Mouse (Mus musculus) thymus, postnatal 0 days (tissue): ENCODE measurements around the gene Ccdc188. TPM values are rescaled to one million over a fixed set of nuclear protein-coding genes. Genes with fewer than 3 reads are reported as not detected.

Experiments
- DNase-seq: peaks from one replicate; pipeline ENCODE4 v3.0.0-alpha.2; 2015; ENCODE audit warnings: low spot score
- polyA plus RNA-seq: library from polyadenylated mRNA; unstranded; fragments of >200 nt; fragmentation: Nextera tagmentation; extraction: Ambion mirVana; gene quantifications from 2 replicates; pipeline ENCODE4 v1.2.1, GENCODE M21; 2015

Ccdc188 gene
- polyA plus RNA-seq, 1 experiment from 2014 or later = 0.13 TPM

DNA sequence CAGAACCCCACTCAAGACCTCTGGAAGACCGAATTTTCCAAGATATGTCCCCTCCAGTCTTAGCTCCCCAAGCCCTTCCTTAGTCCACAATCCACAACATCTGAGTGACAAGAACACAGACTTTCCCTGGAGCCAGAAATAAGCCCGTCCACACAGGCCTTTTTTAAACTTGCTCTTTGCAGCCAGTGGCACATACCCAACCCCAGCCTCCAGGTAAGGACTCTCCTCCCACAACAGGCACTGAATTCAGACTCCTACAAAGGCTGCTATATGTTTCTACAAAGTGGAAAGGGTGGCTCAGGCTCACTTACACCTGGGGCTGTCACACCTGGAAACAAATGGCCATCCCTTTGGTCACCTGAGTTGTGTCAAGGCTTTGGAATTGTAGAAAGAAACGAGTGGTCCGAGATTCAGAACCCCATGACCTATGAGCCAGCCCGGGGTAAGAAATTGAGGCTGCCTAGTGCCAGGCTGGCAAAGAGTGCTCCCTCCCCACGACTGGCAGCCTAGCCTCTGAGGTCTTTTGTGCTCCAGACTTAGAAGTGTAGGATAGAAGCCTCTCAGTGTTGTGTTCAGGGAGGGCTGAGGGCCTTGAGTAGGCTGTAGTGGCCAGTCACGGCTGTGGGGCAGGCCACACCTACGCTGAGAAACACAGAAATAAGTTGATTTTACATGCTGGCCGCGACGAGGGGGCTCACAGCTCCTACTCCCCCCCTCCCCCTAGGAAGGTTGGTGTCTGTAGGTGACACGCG is 16.4 kb downstream of the Ccdc188 start:
- peak; percentile 26 for DNase-seq

DNA sequence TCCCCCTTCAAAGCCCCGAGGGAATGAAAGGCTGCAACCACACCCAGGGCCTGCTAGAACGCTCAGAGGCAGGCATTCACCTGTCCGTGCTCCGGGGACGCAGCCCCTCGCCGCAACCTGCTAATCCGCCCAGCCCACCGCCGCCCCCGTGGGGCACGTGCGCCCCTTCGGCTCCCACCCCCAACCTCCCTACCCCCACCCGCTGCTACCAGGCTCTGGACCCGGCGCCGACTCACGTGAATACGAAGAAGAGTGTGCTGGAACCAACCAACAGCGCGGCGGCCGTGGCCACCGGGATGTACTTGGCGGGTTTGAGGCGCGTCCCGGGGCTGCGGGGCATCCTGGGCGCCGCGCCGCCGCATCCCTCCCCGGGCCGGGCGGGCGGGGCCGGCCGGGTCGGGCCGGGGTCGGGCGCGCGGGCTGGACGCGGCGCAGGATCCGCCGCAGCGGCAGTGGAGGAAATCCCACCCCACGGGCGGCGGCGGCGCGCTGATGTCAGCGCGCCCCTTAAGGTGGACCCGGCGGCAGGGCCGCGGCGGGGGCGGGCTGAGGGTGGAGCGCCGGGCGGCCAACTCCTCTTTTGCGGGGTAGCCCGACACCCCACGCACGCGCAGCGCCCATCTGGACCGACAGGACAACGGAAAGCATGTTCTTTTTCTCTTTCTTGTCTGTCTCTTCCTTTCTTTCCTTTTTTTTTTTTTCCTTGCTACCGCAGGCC is 17.2 kb downstream of the Ccdc188 start, which contains the start of gene Zdhhc8:
Gene Zdhhc8 (minus strand): TSS at position 466 of the 718 bp plus-strand sequence.
- peak; percentile 74 for DNase-seq

DNA sequence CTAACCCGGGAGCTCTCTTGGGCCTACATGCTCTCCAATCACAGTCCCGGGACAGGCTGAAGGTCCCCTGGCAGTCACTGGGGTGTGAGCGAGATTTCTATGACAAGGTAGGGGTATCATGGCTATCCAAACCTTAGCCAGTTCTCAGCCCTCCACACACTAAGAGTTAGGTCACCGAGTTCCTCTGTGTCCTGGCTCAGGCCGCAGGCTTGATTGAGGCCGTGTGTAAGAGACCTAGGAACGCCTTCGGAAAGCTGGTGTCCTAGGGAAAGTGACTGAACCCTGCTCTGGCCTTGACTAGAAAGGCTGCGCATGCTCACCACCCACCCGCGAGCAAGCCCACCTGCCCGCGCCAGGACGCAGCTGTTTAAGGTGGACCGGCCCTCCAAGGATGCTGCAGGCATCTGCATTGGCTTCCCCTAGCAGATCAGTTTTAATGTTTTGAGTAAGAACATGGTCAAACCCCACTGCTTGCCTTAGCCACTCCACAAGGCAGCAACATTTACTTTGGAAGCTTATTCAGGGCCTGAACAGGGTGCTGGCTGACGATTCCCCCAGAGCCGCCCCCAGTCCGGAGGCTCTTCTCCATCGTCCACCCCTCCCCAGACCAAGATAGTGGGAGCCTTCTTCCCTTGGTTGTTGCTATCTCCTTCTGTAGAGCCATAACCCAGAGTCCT is 17.8 kb downstream of the Ccdc188 start:
- no peak for DNase-seq

GRCm38 (mm10) chr16:18236676-18237501 is 19.2 kb downstream of the Ccdc188 start:
- DNase-seq = no peak

DNA sequence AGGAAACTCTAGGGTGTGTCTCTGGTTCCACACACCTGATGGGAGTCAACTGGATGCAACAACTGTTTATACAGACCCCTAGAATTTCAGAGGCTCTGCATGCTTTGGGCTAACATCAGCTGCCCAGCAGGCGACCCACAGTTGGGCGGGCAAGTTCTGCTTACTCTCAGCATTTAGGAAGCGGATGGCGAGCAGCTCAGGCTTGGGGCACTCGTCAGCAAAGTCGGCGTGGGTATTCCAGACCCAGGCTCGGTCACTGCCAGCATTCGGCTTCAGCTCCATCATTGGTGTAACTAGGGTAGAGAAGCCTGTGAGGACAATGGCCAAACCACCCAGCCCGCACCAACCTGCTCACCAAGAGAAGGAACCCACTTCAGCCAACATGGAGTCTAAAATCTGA is 23.9 kb downstream of the Ccdc188 start:
- no peak for DNase-seq

DNA sequence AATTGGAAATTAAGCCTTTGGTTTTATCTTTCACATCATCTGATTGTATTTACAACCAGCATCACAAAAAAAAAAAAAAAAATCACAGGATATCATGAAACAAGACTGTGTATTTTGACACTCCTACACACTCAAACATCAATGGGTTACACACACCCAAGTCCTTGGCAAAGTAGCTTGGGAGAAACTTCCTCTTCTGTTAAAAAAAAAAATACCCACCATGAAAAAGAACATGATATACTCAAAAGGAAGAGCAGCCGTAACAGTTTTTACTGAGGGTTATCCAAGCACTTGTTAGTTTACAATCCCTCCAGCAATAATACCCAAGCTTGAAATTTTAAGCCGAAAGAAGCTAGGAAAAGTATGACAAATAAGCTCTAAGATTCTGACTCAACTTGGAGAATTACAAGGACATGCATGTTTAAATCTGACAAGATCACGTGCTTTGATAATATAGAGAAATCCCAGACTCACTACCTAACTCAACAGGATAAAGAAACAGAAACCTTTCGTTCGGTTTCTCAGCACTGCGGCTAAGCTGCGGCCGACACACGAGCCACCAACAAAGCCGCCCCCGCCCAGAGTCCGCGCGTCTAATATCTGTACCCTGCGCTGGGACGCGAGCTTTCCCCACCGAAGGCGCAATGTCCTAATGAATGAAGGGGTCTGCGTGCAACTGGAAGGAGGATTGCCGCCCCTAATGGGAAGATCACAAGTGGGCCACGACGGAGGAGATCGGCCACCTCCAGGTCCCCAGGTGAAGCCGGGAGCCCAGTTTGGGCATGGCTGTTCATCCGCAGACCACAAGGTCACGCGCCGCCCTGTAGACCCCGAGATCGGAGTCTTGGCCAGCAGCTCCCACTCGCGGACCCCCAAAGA is 30.1 kb downstream of the Ccdc188 start:
- no peak for DNase-seq

- DNase-seq = peak; percentile 98
These were observed 31.0 kb downstream of the Ccdc188 start, which contains the start of the genes Trmt2a and Ranbp1 for GRCm38 (mm10) chr16:18248433-18249363. TSS of gene Trmt2a (plus strand) at chr16:18248679. TSS of gene Ranbp1 (minus strand) at chr16:18248732.

GRCm38 (mm10) chr16:18249364-18249967 is 31.8 kb downstream of the Ccdc188 start:
- DNase-seq = peak; percentile 30

- no peak for DNase-seq
These were observed 32.6 kb downstream of the Ccdc188 start for GRCm38 (mm10) chr16:18250231-18250630.

- DNase-seq = no peak
These were observed 33.4 kb downstream of the Ccdc188 start for GRCm38 (mm10) chr16:18250828-18251790.

DNA sequence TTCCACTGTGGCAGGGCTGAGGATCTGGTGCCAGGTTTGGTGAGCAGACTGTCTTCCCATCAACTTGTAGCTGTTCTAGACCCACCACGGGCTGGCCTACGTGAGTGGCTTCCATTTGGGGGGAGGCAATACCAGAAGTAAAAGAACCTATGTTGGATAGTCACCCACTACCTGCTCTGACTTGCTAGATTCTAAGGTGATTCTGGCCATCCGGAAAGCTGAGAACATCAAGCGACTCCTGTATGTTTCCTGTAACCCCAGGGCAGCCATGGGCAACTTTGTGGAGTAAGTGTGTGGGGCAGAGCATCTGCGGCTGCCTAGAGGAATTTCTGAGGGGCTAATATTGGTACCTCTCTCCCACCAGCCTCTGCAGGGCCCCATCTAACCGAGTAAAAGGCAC is 35.1 kb downstream of the Ccdc188 start:
- no peak for DNase-seq

GRCm38 (mm10) chr16:18253866-18254265 is 36.2 kb downstream of the Ccdc188 start:
- no peak for DNase-seq

DNA sequence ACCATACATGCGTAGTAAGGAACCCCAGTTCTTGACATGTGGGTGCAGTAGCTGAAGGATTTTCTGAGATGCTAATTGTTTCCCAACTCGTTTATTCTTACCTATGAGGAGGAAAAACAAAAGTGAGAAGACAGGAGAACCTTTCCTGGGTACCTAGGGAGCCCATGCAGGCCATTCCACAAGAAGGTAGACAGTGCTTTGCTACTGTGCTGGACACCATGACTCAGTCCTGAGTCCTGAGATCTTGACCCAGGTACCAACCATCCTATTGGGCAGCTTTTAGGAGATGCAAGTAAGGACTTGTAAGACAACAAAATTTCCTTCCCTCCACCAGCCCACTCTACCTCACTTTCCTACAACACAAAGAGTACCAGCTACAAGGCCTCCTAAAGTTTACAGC is 40.5 kb downstream of the Ccdc188 start, which contains the start of gene Gm49776:
Gene Gm49776 (minus strand): TSS at position 101 of the 400 bp plus-strand sequence.
- no peak for DNase-seq

DNA sequence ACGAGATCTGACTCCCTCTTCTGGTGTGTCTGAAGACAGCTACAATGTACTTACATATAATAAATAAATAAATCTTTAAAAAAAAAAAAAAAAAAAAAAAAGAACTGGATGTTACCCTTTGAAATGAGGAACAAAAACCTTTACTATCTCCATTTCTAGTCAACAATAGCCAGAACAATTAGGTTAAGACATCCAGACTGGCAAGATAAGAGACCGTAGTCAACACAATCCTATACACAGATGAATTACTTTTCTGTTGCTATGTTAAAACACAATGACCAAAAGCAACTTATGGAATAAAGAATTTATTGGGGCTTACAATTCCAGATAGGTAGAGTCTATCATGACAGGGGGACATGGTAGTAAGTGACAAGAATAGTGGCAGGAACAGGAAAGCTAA is 47.3 kb downstream of the Ccdc188 start:
- no peak for DNase-seq

- peak; percentile 59 for DNase-seq
These were observed 50.5 kb downstream of the Ccdc188 start for GRCm38 (mm10) chr16:18268182-18268581.
